Mouse (Mus musculus): ENCODE results near the gene Bphl.

- no peak for TF ChIP-seq POLR2A (IDR thresholded peaks at IDR 0.05; ENCODE audit: borderline replicate concordance, control insufficient read depth, low read depth, low read length)
- no peak for TF ChIP-seq CTCF (IDR thresholded peaks at IDR 0.05; ENCODE audit: control insufficient read depth, insufficient read depth, low read length)
Measured at GRCm38 (mm10) chr13:34072847-34073246, 35.5 kb downstream of the Bphl start.

All from bone marrow, adult 2 months (tissue).